Mouse (Mus musculus): ENCODE measurements around the gene Sowaha. TPM values are rescaled to one million over a fixed set of nuclear protein-coding genes. Genes with fewer than 3 reads are reported as not detected.

Gene Sowaha
- polyA plus RNA-seq, 1 experiment from 2014 or later, result 7.4 TPM

GRCm38 (mm10) chr11:53508591-53508990 lies 28.5 kb upstream of the Sowaha start:
- 60% methylated on average over 3 of the region's 3 CpGs for WGBS (ENCODE audit: insufficient replicate concordance)
- no peak overlapping the region for H3K27ac ChIP-seq (ENCODE audit: low read depth)

GRCm38 (mm10) chr11:53508152-53508551 lies 28.1 kb upstream of the Sowaha start:
- H3K9ac ChIP-seq (replicated peaks), result no peak overlapping the region
- no peak overlapping the region for H3K27ac ChIP-seq (ENCODE audit: low read depth)
- no peaks in the 10 kb centered on the region for H3K36me3 ChIP-seq (replicated peaks; ENCODE audit: insufficient read depth, low read length)
- DNase-seq (no peak), ATAC-seq (no peak)
- WGBS (ENCODE audit: insufficient replicate concordance), result 54% methylated on average over 7 of the region's 7 CpGs
- H3K4me2 ChIP-seq (ENCODE audit: low read depth, low read length), result no peak overlapping the region
- H3K4me1 ChIP-seq (ENCODE audit: insufficient read depth), result no peaks in the 10 kb centered on the region
- no peaks in the 10 kb centered on the region for H3K9me3 ChIP-seq (ENCODE audit: low read length)
- TF ChIP-seq CTCF (IDR thresholded peaks at IDR 0.05; ENCODE audit: low read depth) (no peak), EP300 (IDR thresholded peaks at IDR 0.05; ENCODE audit: low read depth) (no peak)
- no peaks in the 10 kb centered on the region for H3K27me3 ChIP-seq (ENCODE audit: insufficient read depth, low read length)
- H3K4me3 ChIP-seq (ENCODE audit: low read depth, low read length), result no peak overlapping the region

More at GRCm38 (mm10) chr11:53508591-53508990, 28.5 kb upstream of the Sowaha start:
- no peaks in the 10 kb centered on the region for H3K27me3 ChIP-seq (ENCODE audit: insufficient read depth, low read length)
- H3K9me3 ChIP-seq (ENCODE audit: low read length), result no peaks in the 10 kb centered on the region
- H3K4me3 ChIP-seq (ENCODE audit: low read depth, low read length), result no peak overlapping the region
- H3K9ac ChIP-seq (replicated peaks), result no peak overlapping the region
- H3K4me1 ChIP-seq (ENCODE audit: insufficient read depth), result no peaks in the 10 kb centered on the region
- H3K36me3 ChIP-seq (replicated peaks; ENCODE audit: insufficient read depth, low read length), result no peaks in the 10 kb centered on the region
- DNase-seq, result no peak
- no peak overlapping the region for H3K4me2 ChIP-seq (ENCODE audit: low read depth, low read length)
- TF ChIP-seq CTCF (IDR thresholded peaks at IDR 0.05; ENCODE audit: low read depth) (no peak), EP300 (IDR thresholded peaks at IDR 0.05; ENCODE audit: low read depth) (no peak)
- ATAC-seq, result no peak

GRCm38 (mm10) chr11:53507098-53507805 lies 27.2 kb upstream of the Sowaha start:
- TF ChIP-seq CTCF (IDR thresholded peaks at IDR 0.05; ENCODE audit: low read depth) (no peak), EP300 (IDR thresholded peaks at IDR 0.05; ENCODE audit: low read depth) (no peak)
- H3K36me3 ChIP-seq (replicated peaks; ENCODE audit: insufficient read depth, low read length), result no peaks in the 10 kb centered on the region
- H3K27me3 ChIP-seq (ENCODE audit: insufficient read depth, low read length), result no peaks in the 10 kb centered on the region
- DNase-seq (no peak), ATAC-seq (no peak)
- no peak overlapping the region for H3K4me3 ChIP-seq (ENCODE audit: low read depth, low read length)
- H3K4me1 ChIP-seq (ENCODE audit: insufficient read depth), result no peaks in the 10 kb centered on the region
- no peaks in the 10 kb centered on the region for H3K9me3 ChIP-seq (ENCODE audit: low read length)
- 81% methylated on average over 9 of the region's 9 CpGs for WGBS (ENCODE audit: insufficient replicate concordance)
- H3K27ac ChIP-seq (ENCODE audit: low read depth), result no peak overlapping the region
- H3K4me2 ChIP-seq (ENCODE audit: low read depth, low read length), result no peak overlapping the region
- no peak overlapping the region for H3K9ac ChIP-seq (replicated peaks)

GRCm38 (mm10) chr11:53505026-53505663 lies 25.1 kb upstream of the Sowaha start:
- Histone ChIP-seq H3K4me1 (ENCODE audit: insufficient read depth) (no peaks in the 10 kb centered on the region), H3K4me3 (ENCODE audit: low read depth, low read length) (no peak overlapping the region), H3K27me3 (ENCODE audit: insufficient read depth, low read length) (no peaks in the 10 kb centered on the region), H3K27ac (ENCODE audit: low read depth) (no peak overlapping the region), H3K36me3 (replicated peaks; ENCODE audit: insufficient read depth, low read length) (no peaks in the 10 kb centered on the region), H3K9ac (replicated peaks) (no peak overlapping the region), H3K9me3 (ENCODE audit: low read length) (no peaks in the 10 kb centered on the region), H3K4me2 (ENCODE audit: low read depth, low read length) (no peak overlapping the region)
- WGBS (ENCODE audit: insufficient replicate concordance), result 77% methylated on average over 5 of the region's 5 CpGs
- TF ChIP-seq EP300 (IDR thresholded peaks at IDR 0.05; ENCODE audit: low read depth) (no peak), CTCF (IDR thresholded peaks at IDR 0.05; ENCODE audit: low read depth) (no peak)
- DNase-seq (no peak), ATAC-seq (no peak)

- no peak for DNase-seq
- H3K27me3 ChIP-seq (ENCODE audit: insufficient read depth, low read length), result no peaks in the 10 kb centered on the region
- no peak overlapping the region for H3K9ac ChIP-seq (replicated peaks)
- ATAC-seq, result no peak
- H3K9me3 ChIP-seq (ENCODE audit: low read length), result no peaks in the 10 kb centered on the region
- TF ChIP-seq CTCF (IDR thresholded peaks at IDR 0.05; ENCODE audit: low read depth) (no peak), EP300 (IDR thresholded peaks at IDR 0.05; ENCODE audit: low read depth) (no peak)
- H3K4me3 ChIP-seq (ENCODE audit: low read depth, low read length), result no peak overlapping the region
- H3K4me1 ChIP-seq (ENCODE audit: insufficient read depth), result no peaks in the 10 kb centered on the region
- H3K27ac ChIP-seq (ENCODE audit: low read depth), result no peak overlapping the region
- no peaks in the 10 kb centered on the region for H3K36me3 ChIP-seq (replicated peaks; ENCODE audit: insufficient read depth, low read length)
- H3K4me2 ChIP-seq (ENCODE audit: low read depth, low read length), result no peak overlapping the region
- WGBS (ENCODE audit: insufficient replicate concordance), result 89% methylated on average over 8 of the region's 8 CpGs
These were observed 24.3 kb upstream of the Sowaha start for GRCm38 (mm10) chr11:53504376-53504775.

- 48% methylated on average over 5 of the region's 5 CpGs for WGBS (ENCODE audit: insufficient replicate concordance)
- Histone ChIP-seq H3K27ac (ENCODE audit: low read depth) (no peak overlapping the region), H3K9ac (replicated peaks) (no peak overlapping the region), H3K9me3 (ENCODE audit: low read length) (no peaks in the 10 kb centered on the region), H3K4me2 (ENCODE audit: low read depth, low read length) (no peak overlapping the region), H3K4me1 (ENCODE audit: insufficient read depth) (no peaks in the 10 kb centered on the region), H3K27me3 (ENCODE audit: insufficient read depth, low read length) (no peaks in the 10 kb centered on the region), H3K4me3 (ENCODE audit: low read depth, low read length) (no peak overlapping the region), H3K36me3 (replicated peaks; ENCODE audit: insufficient read depth, low read length) (no peaks in the 10 kb centered on the region)
- TF ChIP-seq EP300 (IDR thresholded peaks at IDR 0.05; ENCODE audit: low read depth) (no peak), CTCF (IDR thresholded peaks at IDR 0.05; ENCODE audit: low read depth) (no peak)
- ATAC-seq, result no peak
- no peak for DNase-seq
These were observed 23.7 kb upstream of the Sowaha start for GRCm38 (mm10) chr11:53503738-53504137.
